ENCODE assay signal across 11 mouse cellular contexts in the genomic region with DNA sequence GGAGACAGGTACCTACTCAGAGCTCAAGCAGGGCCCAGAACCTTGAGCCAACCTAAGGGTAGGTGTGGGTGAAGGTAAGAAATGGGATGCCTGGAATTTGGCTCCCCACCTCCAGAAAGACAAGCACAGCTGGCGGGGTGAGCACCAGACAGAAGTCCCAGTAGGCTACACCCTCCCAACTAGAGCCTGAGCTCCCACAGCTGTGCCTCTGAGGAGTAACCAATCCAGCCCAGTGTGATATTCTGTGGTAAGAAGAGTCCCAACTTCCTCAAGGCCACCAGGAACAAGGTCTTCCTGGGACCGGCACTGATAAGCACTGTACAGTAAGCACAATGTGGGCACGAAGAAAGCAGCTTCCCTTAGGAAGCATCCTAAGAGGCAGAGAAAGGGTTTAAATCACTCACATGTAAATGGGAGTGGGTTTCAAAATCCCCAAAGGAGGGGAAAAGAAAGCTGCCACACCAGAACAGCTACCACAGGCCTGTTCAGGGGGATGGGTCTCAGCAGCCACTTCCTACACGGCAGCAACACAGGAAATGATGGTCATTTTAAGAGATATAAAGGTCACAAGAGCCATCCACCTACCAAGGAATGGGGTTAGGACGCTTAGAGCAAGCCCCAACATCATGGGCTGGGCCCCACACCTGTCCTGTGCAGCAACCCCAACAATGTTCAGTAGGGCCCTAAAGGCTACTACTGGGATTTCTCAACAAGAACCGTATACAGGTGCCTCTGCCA. TPM values are rescaled to one million over a fixed set of nuclear protein-coding genes. Genes with fewer than 3 reads are reported as not detected.
A peak's percentile ranks its signal among the peaks of the same experiment; 100 is the strongest.
DNase-seq lines count a peak whose midpoint lies in the region; ATAC-seq and TF ChIP-seq lines count a peak whose summit lies in the region.
"Had no signal": no experiment of that assay in that cellular context is flagged by ENCODE, and none has a peak within 500 bp of the region (broad histone marks: within the 10 kb centered on the region; RNA-seq: fewer than 3 reads in every experiment).

No protein-coding gene starts in this region.

- no peaks in the 10 kb centered on the region for H3K27me3 ChIP-seq in kidney, embryonic 15.5 days
- no peaks in the 10 kb centered on the region for H3K27me3 ChIP-seq in CH12.LX (replicated peaks)

- no peak overlapping the region for H3K9ac ChIP-seq in kidney, embryonic 15.5 days
- peak overlapping the region; percentile 7; the same call in 1 of the 2 replicates for H3K9ac ChIP-seq in CH12.LX (ENCODE audit: insufficient read depth, low read depth)
- H3K9ac ChIP-seq: liver, embryonic 14.5 days had no signal

- peaks cover 43% of the 10 kb centered on the region for H3K79me2 ChIP-seq in CH12.LX (replicated peaks; ENCODE audit: control insufficient read depth, extremely low read depth, insufficient read depth, poor library complexity, severe bottlenecking)

- no peak for DNase-seq in kidney, adult 9 months
- DNase-seq in CH12.LX (ENCODE audit: extremely low read depth), result no peak
- DNase-seq in spleen, postnatal 36 days (ENCODE audit: low spot score in 2 of 2), result no peak
- no peak for DNase-seq in lung, postnatal 10 days
- DNase-seq: cerebellum, adult 18-20 months; right cerebral cortex, postnatal 14 days had no signal

- no peak overlapping the region for H3K4me2 ChIP-seq in kidney, embryonic 15.5 days
- 0 out of 2 replicates have a peak overlapping the region, but pooled peaks have one; percentile 17 for H3K4me2 ChIP-seq in CH12.LX (ENCODE audit: insufficient read depth, low read depth, poor library complexity, severe bottlenecking)

- no peaks in the 10 kb centered on the region for H3K9me3 ChIP-seq in kidney, embryonic 15.5 days (replicated peaks)
- H3K9me3 ChIP-seq in CH12.LX (replicated peaks; ENCODE audit: low read length), result no peaks in the 10 kb centered on the region

- TF ChIP-seq POLR2A in CH12.LX (IDR thresholded peaks at IDR 0.05; ENCODE audit: low read depth, low read length), result no peak

- no peak for TF ChIP-seq CTCF in CH12.LX (conservative IDR thresholded peaks at IDR 0.05 in 1 of 2, IDR thresholded peaks at IDR 0.05 in 1 of 2; ENCODE audit: low read depth in 2 of 2, low read length in 2 of 2)

- no peak for TF ChIP-seq EP300 in CH12.LX (IDR thresholded peaks at IDR 0.05; ENCODE audit: low read length)

- H3K36me3 ChIP-seq in kidney, embryonic 15.5 days, result peaks cover 27% of the 10 kb centered on the region
- peaks cover 27 to 70% of the 10 kb centered on the region in 2 experiments for H3K36me3 ChIP-seq in CH12.LX (replicated peaks in 1 of 2; ENCODE audit: control insufficient read depth in 1 of 2, insufficient read depth in 1 of 2, low read length in 1 of 2)

- no peak for ATAC-seq in kidney, embryonic 15.5 days (replicated peaks; ENCODE audit: low FRiP score)
- ATAC-seq in activated CD4-positive, CD25-positive, alpha-beta regulatory T cell, adult 4 months, result peak; percentile 34
- peak; percentile 47; the same call in 1 of the 2 replicates for ATAC-seq in megakaryocyte progenitor cell, adult 5-6 weeks (replicated peaks; ENCODE audit: poor library complexity)
- ATAC-seq: hindbrain, postnatal 0 days had no signal

- H3K27ac ChIP-seq in kidney, embryonic 15.5 days, result 0 out of 2 replicates have a peak overlapping the region, but pooled peaks have one; percentile 6
- H3K27ac ChIP-seq in CH12.LX (ENCODE audit: insufficient read depth, low read depth), result peak overlapping the region; percentile 65
- H3K27ac ChIP-seq: hindbrain, postnatal 0 days; liver, embryonic 14.5 days had no signal

- no peak for TF ChIP-seq RAD21 in CH12.LX (IDR thresholded peaks at IDR 0.05; ENCODE audit: low read depth, low read length)

- dilution Hi-C loops in CH12.LX (cut with MboI; ENCODE audit: extremely low pct_ligation_motif_present, extremely low pct_unique_long_range_greater_than_20kb, low sequenced_read_pairs), result no loop called here

- in situ Hi-C loops in CH12.LX (cut with MboI; ENCODE audit: low pct_ligation_motif_present, low pct_unique_long_range_greater_than_20kb, low sequenced_read_pairs), result no loop called here

- H3K4me1 ChIP-seq in kidney, embryonic 15.5 days, result peaks cover 58% of the 10 kb centered on the region
- H3K4me1 ChIP-seq in CH12.LX (ENCODE audit: control insufficient read depth in 1 of 2, insufficient read depth in 2 of 2), result peaks cover 38 to 84% of the 10 kb centered on the region in 2 experiments

- no peak overlapping the region for H3K4me3 ChIP-seq in kidney, embryonic 15.5 days (replicated peaks)
- H3K4me3 ChIP-seq in CH12.LX (replicated peaks in 1 of 3; ENCODE audit: low read depth in 2 of 3, low read length in 2 of 3, poor library complexity in 1 of 3), result no peak overlapping the region

- 74% methylated on average over 6 of the region's 6 CpGs for WGBS in kidney, embryonic 15.5 days

TF ChIP-seq in CH12.LX, 34 proteins besides CTCF, POLR2A, EP300 and RAD21:
- TF ChIP-seq ELF1 (IDR thresholded peaks at IDR 0.05; ENCODE audit: low read depth, low read length) (peak; percentile 54), HCFC1 (IDR thresholded peaks at IDR 0.05; ENCODE audit: low read depth, low read length) (no peak), ZMIZ1 (IDR thresholded peaks at IDR 0.05; ENCODE audit: low read depth, low read length) (no peak), E2F4 (IDR thresholded peaks at IDR 0.05; ENCODE audit: insufficient replicate concordance, low read depth, low read length) (no peak), POLR2AphosphoS2 (IDR thresholded peaks at IDR 0.05; ENCODE audit: low read depth, low read length) (no peak)
TF ChIP-seq in CH12.LX: peak in this region for 1.

RNA-seq across cellular contexts. Expression of gene Yjefn3, which starts 35.9 kb away (rescaled TPM):
- 4.5 and 5.2 TPM in 2 replicates for polyA plus RNA-seq in kidney, embryonic 15.5 days (2015; fragmentation: Nextera tagmentation; extraction: Ambion mirVana)
- 8.0 and 9.5 TPM in 2 replicates for total RNA-seq in CH12.LX (2012; rRNA removed)
- 3.3 and 3.6 TPM in 2 replicates for total RNA-seq in CH12.LX (2014; rRNA removed)
- 8.4 and 10.5 TPM in 2 replicates for polyA plus RNA-seq in CH12.LX (2012; ENCODE audit: insufficient read length, low read depth)
- polyA plus RNA-seq in activated CD4-positive, CD25-positive, alpha-beta regulatory T cell, adult 4 months (2017; shearing (Covaris generic)), result under 1 TPM in 1 of 2 experiments, not detected in 1; 0.82 TPM
- total RNA-seq in megakaryocyte progenitor cell, adult 5-6 weeks (2015), result not detected in 2 replicates
- 0.37 TPM in 1 of 2 replicates, not detected in the other for total RNA-seq in megakaryocyte progenitor cell, adult 5-6 weeks (2017)

RNA-seq across cellular contexts. Expression of gene Ndufa13, which starts 36.1 kb away (rescaled TPM):
- polyA plus RNA-seq in kidney, embryonic 15.5 days (2015; fragmentation: Nextera tagmentation; extraction: Ambion mirVana), result 205 and 210 TPM in 2 replicates
- total RNA-seq in CH12.LX (2012; rRNA removed) (153 and 177 TPM in 2 replicates), CH12.LX (2014; rRNA removed) (60.9 and 74.7 TPM in 2 replicates)
- polyA plus RNA-seq in CH12.LX (2012; ENCODE audit: insufficient read length, low read depth), result 90.1 and 104 TPM in 2 replicates
- 100 to 1,000 TPM; 231 to 276 TPM for polyA plus RNA-seq in activated CD4-positive, CD25-positive, alpha-beta regulatory T cell, adult 4 months (2017; shearing (Covaris generic))
- total RNA-seq in megakaryocyte progenitor cell, adult 5-6 weeks (2015), result 48.2 and 51.8 TPM in 2 replicates
- total RNA-seq in megakaryocyte progenitor cell, adult 5-6 weeks (2017), result 99.5 and 114 TPM in 2 replicates

RNA-seq across cellular contexts. Expression of gene Tssk6, which starts 36.4 kb away (rescaled TPM):
- polyA plus RNA-seq in kidney, embryonic 15.5 days (2015; fragmentation: Nextera tagmentation; extraction: Ambion mirVana), result 3.4 and 4.6 TPM in 2 replicates
- total RNA-seq in CH12.LX (2012; rRNA removed) (1.5 and 1.8 TPM in 2 replicates), CH12.LX (2014; rRNA removed) (0.35 and 0.44 TPM in 2 replicates)
- polyA plus RNA-seq in CH12.LX (2012; ENCODE audit: insufficient read length, low read depth), result 1.7 and 2.3 TPM in 2 replicates
- polyA plus RNA-seq in activated CD4-positive, CD25-positive, alpha-beta regulatory T cell, adult 4 months (2017; shearing (Covaris generic)), result not detected
- 0.49 and 0.52 TPM in 2 replicates for total RNA-seq in megakaryocyte progenitor cell, adult 5-6 weeks (2015)
- 0.08 and 0.57 TPM in 2 replicates for total RNA-seq in megakaryocyte progenitor cell, adult 5-6 weeks (2017)

RNA-seq across cellular contexts. Expression of gene Cilp2, which starts 50.9 kb away (rescaled TPM):
- polyA plus RNA-seq in kidney, embryonic 15.5 days (2015; fragmentation: Nextera tagmentation; extraction: Ambion mirVana), result 0.88 and 0.98 TPM in 2 replicates
- total RNA-seq in CH12.LX (2012; rRNA removed) (0.08 TPM in 2 replicates), CH12.LX (2014; rRNA removed) (0.04 TPM in 1 of 2 replicates, not detected in the other)
- 0.07 TPM in 1 of 2 replicates, not detected in the other for polyA plus RNA-seq in CH12.LX (2012; ENCODE audit: insufficient read length, low read depth)
- polyA plus RNA-seq in activated CD4-positive, CD25-positive, alpha-beta regulatory T cell, adult 4 months (2017; shearing (Covaris generic)), result not detected
- total RNA-seq in megakaryocyte progenitor cell, adult 5-6 weeks (2015), result not detected in 2 replicates
- not detected in 2 replicates for total RNA-seq in megakaryocyte progenitor cell, adult 5-6 weeks (2017)

RNA-seq across cellular contexts. Expression of gene Gatad2a, which starts 57.8 kb away (rescaled TPM):
- 40.0 and 42.2 TPM in 2 replicates for polyA plus RNA-seq in kidney, embryonic 15.5 days (2015; fragmentation: Nextera tagmentation; extraction: Ambion mirVana)
- 70.8 and 73.2 TPM in 2 replicates for total RNA-seq in CH12.LX (2012; rRNA removed)
- total RNA-seq in CH12.LX (2014; rRNA removed), result 31.5 and 35.7 TPM in 2 replicates
- 95.1 and 122 TPM in 2 replicates for polyA plus RNA-seq in CH12.LX (2012; ENCODE audit: insufficient read length, low read depth)
- polyA plus RNA-seq in activated CD4-positive, CD25-positive, alpha-beta regulatory T cell, adult 4 months (2017; shearing (Covaris generic)), result 10 to 100 TPM; 22.9 to 25.8 TPM
- 71.4 and 75.1 TPM in 2 replicates for total RNA-seq in megakaryocyte progenitor cell, adult 5-6 weeks (2015)
- total RNA-seq in megakaryocyte progenitor cell, adult 5-6 weeks (2017), result 54.0 and 68.3 TPM in 2 replicates
